Mouse (Mus musculus): ENCODE measurements around the gene Scaf4. TPM values are rescaled to one million over a fixed set of nuclear protein-coding genes. Genes with fewer than 3 reads are reported as not detected.
"Not testable (repeated sequence)": the region's sequence is repeated elsewhere in the genome, so short reads cannot be mapped to it uniquely, and the experiment has no call there.

Scaf4 gene
- polyA plus RNA-seq, 1 experiment from 2014 or later = 28.2 TPM

- H3K4me1 ChIP-seq (ENCODE audit: control insufficient read depth, insufficient read depth, low read length) = no peaks in the 10 kb centered on the region
- no peaks in the 10 kb centered on the region for H3K27me3 ChIP-seq (ENCODE audit: control insufficient read depth, insufficient read depth, low read length)
- peaks cover 52% of the 10 kb centered on the region for H3K36me3 ChIP-seq (ENCODE audit: control insufficient read depth, insufficient read depth, low read length)
- H3K4me2 ChIP-seq (ENCODE audit: low read length) = no peak overlapping the region
- DNase-seq (no peak), ATAC-seq (ENCODE audit: low FRiP score, low TSS enrichment) (no peak)
- WGBS = 96% methylated on average over 4 of the region's 4 CpGs
- H3K27ac ChIP-seq (replicated peaks; ENCODE audit: low read depth, low read length) = no peak overlapping the region
- no peaks in the 10 kb centered on the region for H3K9me3 ChIP-seq (ENCODE audit: control insufficient read depth, low read length)
- no peak overlapping the region for H3K9ac ChIP-seq (replicated peaks; ENCODE audit: low read length)
- no peak overlapping the region for H3K4me3 ChIP-seq (replicated peaks; ENCODE audit: low read depth, low read length)
Observed at GRCm38 (mm10) chr16:90260097-90260496, 24.2 kb downstream of the Scaf4 start.

DNA sequence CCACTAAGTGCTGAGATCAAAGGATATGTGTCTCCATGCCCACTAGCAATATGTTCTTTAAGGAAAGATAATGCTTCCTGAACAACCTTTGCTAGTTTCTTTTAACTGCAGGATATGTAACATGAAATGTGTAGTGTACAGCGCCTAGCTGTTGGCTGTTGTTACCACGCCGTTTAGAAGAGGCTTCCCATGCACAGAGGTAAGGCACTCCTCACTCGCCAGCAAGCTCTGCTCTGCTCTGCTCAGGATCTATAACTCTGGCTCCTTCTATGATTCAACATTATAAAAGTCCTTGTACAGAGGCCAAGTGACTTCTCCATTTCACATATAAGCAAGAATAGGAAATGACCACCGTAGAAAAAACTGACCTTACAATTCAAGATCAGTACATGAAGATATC lies 24.7 kb downstream of the Scaf4 start:
- Histone ChIP-seq H3K9me3 (ENCODE audit: control insufficient read depth, low read length) (no peaks in the 10 kb centered on the region), H3K27ac (replicated peaks; ENCODE audit: low read depth, low read length) (no peak overlapping the region), H3K4me3 (replicated peaks; ENCODE audit: low read depth, low read length) (no peak overlapping the region), H3K9ac (replicated peaks; ENCODE audit: low read length) (no peak overlapping the region), H3K36me3 (ENCODE audit: control insufficient read depth, insufficient read depth, low read length) (peaks cover 56% of the 10 kb centered on the region), H3K27me3 (ENCODE audit: control insufficient read depth, insufficient read depth, low read length) (no peaks in the 10 kb centered on the region), H3K4me2 (ENCODE audit: low read length) (no peak overlapping the region), H3K4me1 (ENCODE audit: control insufficient read depth, insufficient read depth, low read length) (no peaks in the 10 kb centered on the region)
- WGBS = 96% methylated on average over 5 of the region's 5 CpGs
- no peak for DNase-seq
- ATAC-seq (ENCODE audit: low FRiP score, low TSS enrichment) = no peak

GRCm38 (mm10) chr16:90258950-90259349 lies 25.4 kb downstream of the Scaf4 start:
- no peaks in the 10 kb centered on the region for H3K9me3 ChIP-seq (ENCODE audit: control insufficient read depth, low read length)
- DNase-seq (no peak), ATAC-seq (ENCODE audit: low FRiP score, low TSS enrichment) (no peak)
- no peak overlapping the region for H3K9ac ChIP-seq (replicated peaks; ENCODE audit: low read length)
- 91% methylated on average over 7 of the region's 7 CpGs for WGBS
- H3K27ac ChIP-seq (replicated peaks; ENCODE audit: low read depth, low read length) = no peak overlapping the region
- no peaks in the 10 kb centered on the region for H3K4me1 ChIP-seq (ENCODE audit: control insufficient read depth, insufficient read depth, low read length)
- H3K4me3 ChIP-seq (replicated peaks; ENCODE audit: low read depth, low read length) = no peak overlapping the region
- no peak overlapping the region for H3K4me2 ChIP-seq (ENCODE audit: low read length)
- no peaks in the 10 kb centered on the region for H3K27me3 ChIP-seq (ENCODE audit: control insufficient read depth, insufficient read depth, low read length)
- H3K36me3 ChIP-seq (ENCODE audit: control insufficient read depth, insufficient read depth, low read length) = peaks cover 62% of the 10 kb centered on the region

DNA sequence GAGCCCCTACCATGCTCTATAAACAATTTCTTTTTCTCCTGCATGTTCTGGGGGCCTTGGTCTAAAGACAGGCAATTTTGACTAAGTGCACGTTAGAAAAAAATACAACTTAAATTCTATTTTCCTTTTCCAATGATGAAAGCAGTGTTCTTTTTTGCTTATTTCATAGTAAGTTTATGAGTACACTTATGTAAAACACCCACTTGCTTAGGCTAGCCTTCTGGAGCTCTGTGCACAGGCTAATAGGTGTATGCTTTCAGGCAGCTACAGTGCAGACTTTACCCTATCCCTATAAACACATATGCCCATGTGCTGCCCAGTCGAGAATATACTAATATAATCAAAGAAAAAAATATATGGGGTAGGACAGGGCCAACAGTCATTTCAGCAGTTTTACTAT lies 31.8 kb downstream of the Scaf4 start:
- H3K4me2 ChIP-seq (ENCODE audit: low read length) = no peak overlapping the region
- H3K9me3 ChIP-seq (ENCODE audit: control insufficient read depth, low read length) = no peaks in the 10 kb centered on the region
- ATAC-seq (ENCODE audit: low FRiP score, low TSS enrichment) (no peak), DNase-seq (no peak)
- H3K4me1 ChIP-seq (ENCODE audit: control insufficient read depth, insufficient read depth, low read length) = no peaks in the 10 kb centered on the region
- peaks cover 78% of the 10 kb centered on the region for H3K36me3 ChIP-seq (ENCODE audit: control insufficient read depth, insufficient read depth, low read length)
- WGBS = 98% methylated on average over 2 of the region's 2 CpGs
- H3K9ac ChIP-seq (replicated peaks; ENCODE audit: low read length) = no peak overlapping the region
- no peak overlapping the region for H3K4me3 ChIP-seq (replicated peaks; ENCODE audit: low read depth, low read length)
- H3K27ac ChIP-seq (replicated peaks; ENCODE audit: low read depth, low read length) = no peak overlapping the region
- no peaks in the 10 kb centered on the region for H3K27me3 ChIP-seq (ENCODE audit: control insufficient read depth, insufficient read depth, low read length)

DNA sequence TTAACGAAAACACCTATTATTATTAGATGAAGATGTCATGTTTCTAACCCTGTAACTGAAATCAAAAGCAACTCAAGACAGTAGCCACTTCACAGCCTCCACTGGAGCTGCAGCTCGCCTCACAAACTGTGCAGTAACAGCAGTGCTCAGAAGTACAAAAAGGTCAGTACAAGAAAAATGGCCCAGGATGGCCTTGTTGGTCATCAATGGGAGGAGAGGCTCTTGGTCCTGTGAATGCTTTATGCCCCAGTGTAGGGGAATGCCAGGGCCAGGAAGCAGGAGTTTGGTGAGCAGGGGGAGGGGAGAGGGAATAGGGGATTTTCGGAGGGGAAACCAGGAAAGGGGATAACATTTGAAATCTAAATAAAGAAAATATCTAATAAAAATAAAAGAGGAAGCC lies 33.0 kb downstream of the Scaf4 start:
- H3K36me3 ChIP-seq (ENCODE audit: control insufficient read depth, insufficient read depth, low read length) = peaks cover 77% of the 10 kb centered on the region
- not testable (repeated sequence) for H3K9me3 ChIP-seq (ENCODE audit: control insufficient read depth, low read length); H3K4me1 ChIP-seq (ENCODE audit: control insufficient read depth, insufficient read depth, low read length); H3K27me3 ChIP-seq (ENCODE audit: control insufficient read depth, insufficient read depth, low read length); H3K4me2 ChIP-seq (ENCODE audit: low read length); DNase-seq; H3K4me3 ChIP-seq (replicated peaks; ENCODE audit: low read depth, low read length); H3K27ac ChIP-seq (replicated peaks; ENCODE audit: low read depth, low read length); ATAC-seq (ENCODE audit: low FRiP score, low TSS enrichment); H3K9ac ChIP-seq (replicated peaks; ENCODE audit: low read length)
- 96% methylated on average over 3 of the region's 3 CpGs for WGBS

DNA sequence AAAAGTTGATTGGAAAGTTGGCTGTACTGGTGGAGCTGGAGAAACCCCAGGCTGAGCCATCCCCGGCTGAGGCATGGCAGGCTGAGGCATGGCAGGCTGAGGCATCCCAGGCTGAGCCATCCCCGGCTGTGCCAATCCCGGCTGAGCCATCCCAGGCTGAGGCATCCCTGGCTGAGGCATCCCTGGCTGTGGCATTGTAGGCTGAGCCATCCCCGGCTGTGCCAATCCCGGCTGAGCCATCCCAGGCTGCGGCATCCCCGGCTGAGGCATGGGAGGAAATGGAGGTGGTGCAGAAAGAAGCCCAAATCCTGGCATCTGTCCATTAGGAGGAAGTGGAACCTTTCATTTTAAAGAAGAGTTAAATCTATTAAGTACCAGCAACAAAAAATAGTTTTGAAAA lies 34.2 kb downstream of the Scaf4 start:
- 93% methylated on average over 7 of the region's 7 CpGs for WGBS
- peaks cover 86% of the 10 kb centered on the region for H3K36me3 ChIP-seq (ENCODE audit: control insufficient read depth, insufficient read depth, low read length)

DNA sequence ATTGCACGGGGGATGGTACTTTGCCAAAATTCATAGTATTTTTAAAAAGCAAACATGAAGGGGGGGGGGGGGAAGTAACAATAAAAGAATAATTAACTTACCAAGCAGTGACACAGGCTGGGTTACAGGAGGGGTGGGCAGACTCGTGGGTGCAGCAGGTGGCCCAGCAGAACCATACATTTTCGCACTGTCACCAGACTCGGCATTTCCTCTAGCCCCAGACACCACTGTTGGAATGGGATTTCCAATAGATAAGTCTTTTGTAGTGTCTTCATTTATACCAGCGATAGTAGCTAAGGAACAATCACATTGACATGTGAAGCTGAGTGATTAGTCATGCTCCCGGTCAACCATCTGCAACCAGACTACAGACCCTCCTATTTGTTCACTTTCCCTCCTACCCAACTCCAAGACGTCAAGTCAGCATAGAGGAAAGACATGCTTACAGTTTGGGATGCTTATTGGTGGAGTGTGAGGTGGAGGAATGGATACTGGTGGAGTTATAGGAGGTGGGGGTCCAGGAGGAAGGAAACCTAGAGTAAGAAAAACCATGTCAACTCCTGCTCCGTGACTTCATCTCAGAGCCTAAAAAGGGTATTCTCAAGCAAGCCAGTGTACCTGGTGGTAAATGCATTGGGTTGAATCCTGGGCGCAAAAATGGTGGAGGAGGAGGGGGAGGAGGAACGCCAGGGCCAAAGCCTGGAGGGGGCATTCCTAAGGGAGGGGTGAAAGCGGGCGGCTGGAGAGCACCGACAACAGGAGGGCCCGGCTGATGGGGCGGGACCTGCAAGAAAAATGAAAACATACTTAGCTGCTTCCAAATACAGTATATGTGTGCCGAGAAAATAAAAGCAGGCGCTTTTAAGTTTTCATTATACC lies 41.6 kb downstream of the Scaf4 start:
- peaks cover 77% of the 10 kb centered on the region for H3K36me3 ChIP-seq (ENCODE audit: control insufficient read depth, insufficient read depth, low read length)

More for the DNA sequence above, 34.2 kb downstream of the Scaf4 start:
- no peak overlapping the region for H3K27ac ChIP-seq (replicated peaks; ENCODE audit: low read depth, low read length)
- no peaks in the 10 kb centered on the region for H3K27me3 ChIP-seq (ENCODE audit: control insufficient read depth, insufficient read depth, low read length)
- DNase-seq (no peak), ATAC-seq (ENCODE audit: low FRiP score, low TSS enrichment) (no peak)
- H3K9ac ChIP-seq (replicated peaks; ENCODE audit: low read length) = no peak overlapping the region
- H3K9me3 ChIP-seq (ENCODE audit: control insufficient read depth, low read length) = no peaks in the 10 kb centered on the region
- H3K4me1 ChIP-seq (ENCODE audit: control insufficient read depth, insufficient read depth, low read length) = no peaks in the 10 kb centered on the region
- H3K4me3 ChIP-seq (replicated peaks; ENCODE audit: low read depth, low read length) = no peak overlapping the region
- no peak overlapping the region for H3K4me2 ChIP-seq (ENCODE audit: low read length)

GRCm38 (mm10) chr16:90241875-90242274 lies 42.4 kb downstream of the Scaf4 start:
- 77% methylated on average over 4 of the region's 4 CpGs for WGBS
- DNase-seq = no peak
- H3K27ac ChIP-seq (replicated peaks; ENCODE audit: low read depth, low read length) = no peak overlapping the region
- H3K36me3 ChIP-seq (ENCODE audit: control insufficient read depth, insufficient read depth, low read length) = peaks cover 71% of the 10 kb centered on the region
- ATAC-seq (ENCODE audit: low FRiP score, low TSS enrichment) = no peak
- no peak overlapping the region for H3K9ac ChIP-seq (replicated peaks; ENCODE audit: low read length)
- no peaks in the 10 kb centered on the region for H3K9me3 ChIP-seq (ENCODE audit: control insufficient read depth, low read length)
- no peak overlapping the region for H3K4me3 ChIP-seq (replicated peaks; ENCODE audit: low read depth, low read length)
- H3K4me2 ChIP-seq (ENCODE audit: low read length) = no peak overlapping the region
- H3K27me3 ChIP-seq (ENCODE audit: control insufficient read depth, insufficient read depth, low read length) = no peaks in the 10 kb centered on the region
- no peaks in the 10 kb centered on the region for H3K4me1 ChIP-seq (ENCODE audit: control insufficient read depth, insufficient read depth, low read length)

More for the DNA sequence above, 41.6 kb downstream of the Scaf4 start:
- WGBS = 61% methylated on average over 17 of the region's 17 CpGs
- ATAC-seq (ENCODE audit: low FRiP score, low TSS enrichment) = no peak
- Histone ChIP-seq H3K9me3 (ENCODE audit: control insufficient read depth, low read length) (no peaks in the 10 kb centered on the region), H3K27me3 (ENCODE audit: control insufficient read depth, insufficient read depth, low read length) (no peaks in the 10 kb centered on the region), H3K4me2 (ENCODE audit: low read length) (no peak overlapping the region), H3K4me3 (replicated peaks; ENCODE audit: low read depth, low read length) (no peak overlapping the region), H3K4me1 (ENCODE audit: control insufficient read depth, insufficient read depth, low read length) (no peaks in the 10 kb centered on the region), H3K9ac (replicated peaks; ENCODE audit: low read length) (no peak overlapping the region), H3K27ac (replicated peaks; ENCODE audit: low read depth, low read length) (no peak overlapping the region)
- DNase-seq = no peak

- no peak overlapping the region for H3K4me2 ChIP-seq (ENCODE audit: low read length)
- H3K27me3 ChIP-seq (ENCODE audit: control insufficient read depth, insufficient read depth, low read length) = no peaks in the 10 kb centered on the region
- no peaks in the 10 kb centered on the region for H3K9me3 ChIP-seq (ENCODE audit: control insufficient read depth, low read length)
- H3K36me3 ChIP-seq (ENCODE audit: control insufficient read depth, insufficient read depth, low read length) = peaks cover 53% of the 10 kb centered on the region
- WGBS = 94% methylated on average over 6 of the region's 6 CpGs
- H3K4me3 ChIP-seq (replicated peaks; ENCODE audit: low read depth, low read length) = no peak overlapping the region
- H3K27ac ChIP-seq (replicated peaks; ENCODE audit: low read depth, low read length) = no peak overlapping the region
- H3K9ac ChIP-seq (replicated peaks; ENCODE audit: low read length) = no peak overlapping the region
- no peak for ATAC-seq (ENCODE audit: low FRiP score, low TSS enrichment)
- DNase-seq = no peak
- no peaks in the 10 kb centered on the region for H3K4me1 ChIP-seq (ENCODE audit: control insufficient read depth, insufficient read depth, low read length)
Observed at GRCm38 (mm10) chr16:90239128-90239746, 45.1 kb downstream of the Scaf4 start.

Measured in midbrain, embryonic 14.5 days (tissue).